Mouse (Mus musculus) c-Kit-positive CD71-negative TER-119-negative erythroid progenitor cells, embryonic 14.5 days (primary cell): ENCODE measurements at regions not wholly inside any gene's neighbourhood (a gene's known extent, or its start where the extent isn't known, plus 50 kb on each side); places are given as distances from the start of the nearest gene placed in this dataset.
"Not testable (repeated sequence)": the region's sequence is repeated elsewhere in the genome, so short reads cannot be mapped to it uniquely, and the experiment has no call there.

ENCODE experiments used
- DNase-seq: peaks from one replicate; pipeline ENCODE4 v3.0.0-alpha.2; 2013; ENCODE audit warnings: low read depth

- not testable (repeated sequence) for DNase-seq
Observed at GRCm38 (mm10) chr14:53312490-53312889, 816.9 kb upstream of the Olfr1507 start.

GRCm38 (mm10) chr14:53303179-53303578, 807.6 kb upstream of the Olfr1507 start:
- not testable (repeated sequence) for DNase-seq

- not testable (repeated sequence) for DNase-seq
Observed at GRCm38 (mm10) chr14:53302491-53302829, 806.9 kb upstream of the Olfr1507 start.

GRCm38 (mm10) chr14:53301722-53302490, 806.4 kb upstream of the Olfr1507 start:
- DNase-seq, result not testable (repeated sequence)

- not testable (repeated sequence) for DNase-seq
Observed at GRCm38 (mm10) chr14:53301110-53301509, 805.6 kb upstream of the Olfr1507 start.

GRCm38 (mm10) chr14:53299735-53300134, 804.2 kb upstream of the Olfr1507 start:
- not testable (repeated sequence) for DNase-seq

GRCm38 (mm10) chr14:53283350-53284141, 788.0 kb upstream of the Olfr1507 start:
- not testable (repeated sequence) for DNase-seq

GRCm38 (mm10) chr14:53273218-53273617, 777.7 kb upstream of the Olfr1507 start:
- not testable (repeated sequence) for DNase-seq

- DNase-seq, result not testable (repeated sequence)
Observed at GRCm38 (mm10) chr14:53267693-53268092, 772.1 kb upstream of the Olfr1507 start.

GRCm38 (mm10) chr14:53255962-53256361, 760.4 kb upstream of the Olfr1507 start:
- not testable (repeated sequence) for DNase-seq

- not testable (repeated sequence) for DNase-seq
Observed at GRCm38 (mm10) chr14:53253470-53253869, 757.9 kb upstream of the Olfr1507 start.

- not testable (repeated sequence) for DNase-seq
Observed at GRCm38 (mm10) chr14:53231142-53231541, 735.6 kb upstream of the Olfr1507 start.

GRCm38 (mm10) chr14:53224789-53225188, 729.2 kb upstream of the Olfr1507 start:
- DNase-seq, result not testable (repeated sequence)

- not testable (repeated sequence) for DNase-seq
Observed at GRCm38 (mm10) chr14:53210554-53210953, 715.0 kb upstream of the Olfr1507 start.

- DNase-seq, result not testable (repeated sequence)
Observed at GRCm38 (mm10) chr14:53209258-53209657, 713.7 kb upstream of the Olfr1507 start.

GRCm38 (mm10) chr14:53190931-53191330, 695.4 kb upstream of the Olfr1507 start:
- not testable (repeated sequence) for DNase-seq

- DNase-seq, result not testable (repeated sequence)
Observed at GRCm38 (mm10) chr14:53174099-53174498, 678.5 kb upstream of the Olfr1507 start.

GRCm38 (mm10) chr14:53166327-53166726, 670.8 kb upstream of the Olfr1507 start:
- DNase-seq, result not testable (repeated sequence)

- not testable (repeated sequence) for DNase-seq
Observed at GRCm38 (mm10) chr14:53159012-53159411, 663.5 kb upstream of the Olfr1507 start.

- DNase-seq, result not testable (repeated sequence)
Observed at GRCm38 (mm10) chr14:53134783-53135182, 639.2 kb upstream of the Olfr1507 start.

- not testable (repeated sequence) for DNase-seq
Observed at GRCm38 (mm10) chr14:53132390-53132789, 636.8 kb upstream of the Olfr1507 start.

- not testable (repeated sequence) for DNase-seq
Observed at GRCm38 (mm10) chr14:53121704-53122103, 626.2 kb upstream of the Olfr1507 start.

GRCm38 (mm10) chr14:53109732-53110131, 614.2 kb upstream of the Olfr1507 start:
- DNase-seq, result not testable (repeated sequence)
